Mouse (Mus musculus): ENCODE results near the gene Retreg3. TPM values are rescaled to one million over a fixed set of nuclear protein-coding genes. Genes with fewer than 3 reads are reported as not detected.

Retreg3 gene
- polyA plus RNA-seq, 1 experiment from 2014 or later: 11.1 TPM

DNA sequence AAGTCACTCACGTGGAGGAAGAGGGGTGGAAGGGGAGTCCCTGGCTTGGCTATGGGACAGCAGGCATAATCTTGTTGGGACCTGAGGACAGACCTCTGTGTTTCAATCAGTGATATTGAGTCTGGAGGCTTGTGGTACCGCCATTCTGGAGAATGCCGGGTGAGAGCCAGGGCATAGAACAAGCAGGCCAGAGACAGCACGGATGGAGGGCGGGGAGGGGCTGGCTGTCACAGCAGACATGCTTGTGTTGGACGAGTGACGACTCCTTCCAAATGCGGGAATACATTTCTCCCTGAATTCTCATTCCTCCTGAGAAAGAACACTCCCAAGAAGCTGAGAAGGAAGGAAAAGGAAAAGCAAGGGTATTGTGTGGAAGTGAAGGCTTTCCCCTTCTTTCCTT is 68.1 kb downstream of the Retreg3 start:
- H3K9me3 ChIP-seq (ENCODE audit: control insufficient read depth, low read length): no peaks in the 10 kb centered on the region
- H3K4me1 ChIP-seq (replicated peaks; ENCODE audit: control insufficient read depth, insufficient read depth, low read length): no peaks in the 10 kb centered on the region
- DNase-seq (ENCODE audit: low spot score): no peak
- H3K9ac ChIP-seq (ENCODE audit: low read length): no peak overlapping the region
- WGBS: 86% methylated on average over 8 of the region's 8 CpGs
- H3K36me3 ChIP-seq (ENCODE audit: control insufficient read depth, insufficient read depth, low read length): no peaks in the 10 kb centered on the region; the same call in 1 of the 2 replicates
- H3K27me3 ChIP-seq (ENCODE audit: control insufficient read depth, insufficient read depth, low read length): no peaks in the 10 kb centered on the region
- no peak overlapping the region for H3K4me2 ChIP-seq (ENCODE audit: low read depth, low read length, severe bottlenecking)
- no peak for ATAC-seq (replicated peaks; ENCODE audit: low FRiP score)
- no peak overlapping the region for H3K4me3 ChIP-seq (ENCODE audit: low read depth, low read length)
- no peak overlapping the region for H3K27ac ChIP-seq (ENCODE audit: low read depth, low read length)

DNA sequence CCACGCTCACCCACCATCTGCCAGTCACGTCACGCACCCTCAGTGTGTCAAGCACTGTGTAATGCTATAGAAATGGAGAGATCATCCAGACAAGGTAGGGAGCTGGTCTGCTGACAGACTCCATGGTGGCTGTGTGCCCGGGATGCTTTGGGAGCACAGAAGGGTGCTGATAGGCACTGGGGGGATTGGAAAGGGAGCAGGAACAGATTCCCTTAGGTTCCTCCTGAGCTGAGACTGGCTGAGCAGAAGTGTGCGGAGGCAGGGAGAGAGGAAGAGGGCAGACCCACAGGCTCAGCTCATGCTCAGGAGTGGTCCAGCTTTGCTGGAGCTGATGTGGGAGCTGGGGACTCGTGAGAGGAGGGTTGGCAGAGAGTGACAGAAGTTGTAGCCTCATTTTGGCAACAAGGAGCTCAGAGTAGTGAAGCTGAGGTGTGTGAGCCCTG is 68.6 kb downstream of the Retreg3 start:
- H3K4me2 ChIP-seq (ENCODE audit: low read depth, low read length, severe bottlenecking): no peak overlapping the region
- H3K36me3 ChIP-seq (ENCODE audit: control insufficient read depth, insufficient read depth, low read length): no peaks in the 10 kb centered on the region; the same call in 1 of the 2 replicates
- H3K9me3 ChIP-seq (ENCODE audit: control insufficient read depth, low read length): no peaks in the 10 kb centered on the region
- ATAC-seq (replicated peaks; ENCODE audit: low FRiP score): no peak
- H3K27ac ChIP-seq (ENCODE audit: low read depth, low read length): no peak overlapping the region
- no peak overlapping the region for H3K9ac ChIP-seq (ENCODE audit: low read length)
- H3K4me3 ChIP-seq (ENCODE audit: low read depth, low read length): no peak overlapping the region
- 90% methylated on average over 6 of the region's 6 CpGs for WGBS
- H3K4me1 ChIP-seq (replicated peaks; ENCODE audit: control insufficient read depth, insufficient read depth, low read length): no peaks in the 10 kb centered on the region
- H3K27me3 ChIP-seq (ENCODE audit: control insufficient read depth, insufficient read depth, low read length): no peaks in the 10 kb centered on the region
- DNase-seq (ENCODE audit: low spot score): no peak

DNA sequence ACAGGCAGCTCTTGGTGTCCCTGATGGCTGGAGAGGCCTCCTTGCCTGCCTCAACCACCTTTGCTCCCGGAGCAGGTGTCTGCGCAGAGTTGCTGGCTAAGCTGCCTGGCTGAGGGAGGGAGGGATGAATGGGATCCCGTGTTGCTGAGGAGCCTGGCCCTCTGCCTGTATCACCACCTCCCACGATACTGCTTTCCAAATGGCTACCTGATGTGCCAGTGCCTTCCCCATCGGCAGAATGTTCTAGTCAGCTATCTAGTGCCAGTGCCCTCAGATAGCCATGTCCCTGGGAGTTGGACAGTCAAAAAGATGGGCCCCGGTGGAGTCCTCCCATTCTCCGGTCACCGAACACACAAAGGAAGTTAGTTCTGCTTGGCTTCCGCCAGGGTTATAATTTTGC is 69.3 kb downstream of the Retreg3 start:
- 86% methylated on average over 9 of the region's 9 CpGs for WGBS
- H3K27ac ChIP-seq (ENCODE audit: low read depth, low read length): no peak overlapping the region
- H3K4me2 ChIP-seq (ENCODE audit: low read depth, low read length, severe bottlenecking): no peak overlapping the region

DNA sequence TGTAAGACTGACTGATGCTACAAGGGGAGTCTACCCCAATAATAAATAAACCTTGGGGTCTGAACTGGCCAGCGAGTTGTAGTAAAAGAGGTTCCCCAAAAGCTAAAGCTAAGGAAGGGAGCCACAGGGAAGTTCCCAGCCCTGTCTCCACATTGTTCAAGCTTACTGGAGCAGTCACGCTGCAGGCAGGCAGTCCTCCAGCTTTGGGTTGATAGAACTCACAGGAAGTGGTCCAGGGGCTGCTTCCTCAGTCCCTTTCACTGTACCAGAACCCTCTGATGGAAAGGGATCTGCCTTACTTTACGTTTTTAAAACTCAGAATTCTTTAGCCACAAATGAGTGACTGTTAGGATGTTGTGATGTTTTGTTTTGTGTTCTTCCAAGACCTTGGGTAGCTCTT is 72.2 kb downstream of the Retreg3 start:
- Histone ChIP-seq H3K9ac (ENCODE audit: low read length) (no peak overlapping the region), H3K9me3 (ENCODE audit: control insufficient read depth, low read length) (no peaks in the 10 kb centered on the region), H3K27me3 (ENCODE audit: control insufficient read depth, insufficient read depth, low read length) (no peaks in the 10 kb centered on the region), H3K4me1 (replicated peaks; ENCODE audit: control insufficient read depth, insufficient read depth, low read length) (no peaks in the 10 kb centered on the region), H3K4me2 (ENCODE audit: low read depth, low read length, severe bottlenecking) (no peak overlapping the region), H3K27ac (ENCODE audit: low read depth, low read length) (no peak overlapping the region), H3K36me3 (ENCODE audit: control insufficient read depth, insufficient read depth, low read length) (no peaks in the 10 kb centered on the region; the same call in 1 of the 2 replicates), H3K4me3 (ENCODE audit: low read depth, low read length) (no peak overlapping the region)
- DNase-seq (ENCODE audit: low spot score) (no peak), ATAC-seq (replicated peaks; ENCODE audit: low FRiP score) (no peak)
- WGBS: 93% methylated on average over 3 of the region's 3 CpGs

More for the DNA sequence above, 69.3 kb downstream of the Retreg3 start:
- Histone ChIP-seq H3K4me3 (ENCODE audit: low read depth, low read length) (no peak overlapping the region), H3K27me3 (ENCODE audit: control insufficient read depth, insufficient read depth, low read length) (no peaks in the 10 kb centered on the region), H3K4me1 (replicated peaks; ENCODE audit: control insufficient read depth, insufficient read depth, low read length) (no peaks in the 10 kb centered on the region), H3K9me3 (ENCODE audit: control insufficient read depth, low read length) (no peaks in the 10 kb centered on the region), H3K9ac (ENCODE audit: low read length) (no peak overlapping the region), H3K36me3 (ENCODE audit: control insufficient read depth, insufficient read depth, low read length) (no peaks in the 10 kb centered on the region; the same call in 1 of the 2 replicates)
- DNase-seq (ENCODE audit: low spot score): no peak
- ATAC-seq (replicated peaks; ENCODE audit: low FRiP score): no peak

DNA sequence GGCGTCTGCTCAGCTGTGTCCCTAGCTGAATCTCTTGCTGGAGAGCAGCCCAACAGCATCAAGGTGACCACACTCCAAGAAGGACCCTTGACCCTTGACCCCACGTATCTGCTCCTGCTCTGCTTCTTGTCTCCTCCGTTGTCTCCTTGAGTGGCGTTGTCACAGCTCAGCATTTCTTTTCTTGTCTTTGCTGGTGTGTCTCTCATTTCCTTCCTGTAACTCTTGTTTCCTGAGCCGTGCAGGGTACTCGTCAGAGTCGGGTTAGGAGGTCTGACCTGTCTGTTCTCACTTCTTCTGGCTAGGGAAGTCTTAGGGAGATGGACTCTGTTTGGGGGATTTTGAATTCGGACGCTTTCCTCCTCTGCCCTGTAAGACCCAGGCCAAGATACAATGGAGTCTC is 73.3 kb downstream of the Retreg3 start:
- Histone ChIP-seq H3K27me3 (ENCODE audit: control insufficient read depth, insufficient read depth, low read length) (no peaks in the 10 kb centered on the region), H3K9me3 (ENCODE audit: control insufficient read depth, low read length) (no peaks in the 10 kb centered on the region), H3K4me1 (replicated peaks; ENCODE audit: control insufficient read depth, insufficient read depth, low read length) (no peaks in the 10 kb centered on the region), H3K4me2 (ENCODE audit: low read depth, low read length, severe bottlenecking) (no peak overlapping the region), H3K27ac (ENCODE audit: low read depth, low read length) (no peak overlapping the region), H3K9ac (ENCODE audit: low read length) (no peak overlapping the region), H3K36me3 (ENCODE audit: control insufficient read depth, insufficient read depth, low read length) (no peaks in the 10 kb centered on the region; the same call in 1 of the 2 replicates), H3K4me3 (ENCODE audit: low read depth, low read length) (no peak overlapping the region)
- 70% methylated on average over 9 of the region's 9 CpGs for WGBS
- ATAC-seq (replicated peaks; ENCODE audit: low FRiP score) (no peak), DNase-seq (ENCODE audit: low spot score) (no peak)

Small RNA genes within 50 kb of the gene (microRNA-seq; reads per million reads assigned to microRNA genes)
- gene Gm27626 (ENCODE audit: insufficient number of aligned reads): not detected

Other genes with a start within 250 kb of the Retreg3 start
- 26.2 and 27.8 TPM in 2 replicates for gene Stat3, start 180.4 kb downstream of the Retreg3 start, polyA plus RNA-seq (2014; fragmentation: Nextera tagmentation; extraction: Ambion mirVana)
- 11.8 and 14.2 TPM in 2 replicates for gene Cavin1, start 149.0 kb downstream of the Retreg3 start, polyA plus RNA-seq (2014; fragmentation: Nextera tagmentation; extraction: Ambion mirVana)
- gene Atp6v0a1, start 110.4 kb downstream of the Retreg3 start, polyA plus RNA-seq (2014; fragmentation: Nextera tagmentation; extraction: Ambion mirVana): 44.7 and 47.0 TPM in 2 replicates
- 6.9 and 7.8 TPM in 2 replicates for gene Naglu, start 49.9 kb downstream of the Retreg3 start, polyA plus RNA-seq (2014; fragmentation: Nextera tagmentation; extraction: Ambion mirVana)
- gene Hsd17b1, start 41.5 kb downstream of the Retreg3 start, polyA plus RNA-seq (2014; fragmentation: Nextera tagmentation; extraction: Ambion mirVana): 0.19 TPM in 1 of 2 replicates, not detected in the other
- 50.4 and 51.5 TPM in 2 replicates for gene Coasy, start 37.3 kb downstream of the Retreg3 start, polyA plus RNA-seq (2014; fragmentation: Nextera tagmentation; extraction: Ambion mirVana)
- gene Mlx, start 32.6 kb downstream of the Retreg3 start, polyA plus RNA-seq (2014; fragmentation: Nextera tagmentation; extraction: Ambion mirVana): 41.8 and 44.3 TPM in 2 replicates
- 74.1 and 79.7 TPM in 2 replicates for gene Psmc3ip, start 24.5 kb downstream of the Retreg3 start, polyA plus RNA-seq (2014; fragmentation: Nextera tagmentation; extraction: Ambion mirVana)
- gene Tubg1, start within 50 bp of the Retreg3 start, polyA plus RNA-seq (2014; fragmentation: Nextera tagmentation; extraction: Ambion mirVana): 126 and 132 TPM in 2 replicates
- gene Tubg2, start 36.0 kb upstream of the Retreg3 start, polyA plus RNA-seq (2014; fragmentation: Nextera tagmentation; extraction: Ambion mirVana): 3.9 and 4.5 TPM in 2 replicates
- 0.35 and 0.55 TPM in 2 replicates for gene Cntnap1, start 50.6 kb upstream of the Retreg3 start, polyA plus RNA-seq (2014; fragmentation: Nextera tagmentation; extraction: Ambion mirVana)
- gene Plekhh3, start 51.5 kb upstream of the Retreg3 start, polyA plus RNA-seq (2014; fragmentation: Nextera tagmentation; extraction: Ambion mirVana): 7.9 and 9.1 TPM in 2 replicates
- gene Ccr10, start 55.5 kb upstream of the Retreg3 start, polyA plus RNA-seq (2014; fragmentation: Nextera tagmentation; extraction: Ambion mirVana): 0.17 TPM in 1 of 2 replicates, not detected in the other
- 10.5 and 12.8 TPM in 2 replicates for gene Ezh1, start 106.6 kb upstream of the Retreg3 start, polyA plus RNA-seq (2014; fragmentation: Nextera tagmentation; extraction: Ambion mirVana)
- gene Ramp2, start 126.1 kb upstream of the Retreg3 start, polyA plus RNA-seq (2014; fragmentation: Nextera tagmentation; extraction: Ambion mirVana): 59.4 and 64.3 TPM in 2 replicates
- gene Vps25, start 133.8 kb upstream of the Retreg3 start, polyA plus RNA-seq (2014; fragmentation: Nextera tagmentation; extraction: Ambion mirVana): 119 TPM in 2 replicates
- 5.3 and 7.6 TPM in 2 replicates for gene Wnk4, start 140.7 kb upstream of the Retreg3 start, polyA plus RNA-seq (2014; fragmentation: Nextera tagmentation; extraction: Ambion mirVana)
- 1.3 and 2.0 TPM in 2 replicates for gene Cntd1, start 159.1 kb upstream of the Retreg3 start, polyA plus RNA-seq (2014; fragmentation: Nextera tagmentation; extraction: Ambion mirVana)
- gene Coa3, start 159.2 kb upstream of the Retreg3 start, polyA plus RNA-seq (2014; fragmentation: Nextera tagmentation; extraction: Ambion mirVana): 179 and 181 TPM in 2 replicates
- gene Becn1, start 182.4 kb upstream of the Retreg3 start, polyA plus RNA-seq (2014; fragmentation: Nextera tagmentation; extraction: Ambion mirVana): 159 and 165 TPM in 2 replicates
- gene Psme3, start 196.3 kb upstream of the Retreg3 start, polyA plus RNA-seq (2014; fragmentation: Nextera tagmentation; extraction: Ambion mirVana): 189 and 193 TPM in 2 replicates
- 2.8 and 3.1 TPM in 2 replicates for gene Aoc2, start 205.2 kb upstream of the Retreg3 start, polyA plus RNA-seq (2014; fragmentation: Nextera tagmentation; extraction: Ambion mirVana)
- not detected in 2 replicates for gene Aoc3, start 210.7 kb upstream of the Retreg3 start, polyA plus RNA-seq (2014; fragmentation: Nextera tagmentation; extraction: Ambion mirVana)
- not detected in 2 replicates for gene G6pc, start 247.7 kb upstream of the Retreg3 start, polyA plus RNA-seq (2014; fragmentation: Nextera tagmentation; extraction: Ambion mirVana)

All from forebrain, embryonic 11.5 days (tissue).